Mouse (Mus musculus): Measurements from ENCODE around the gene Ext2. TPM values are rescaled to one million over a fixed set of nuclear protein-coding genes. Genes with fewer than 3 reads are reported as not detected.

Ext2 gene
- polyA plus RNA-seq, 1 experiment from 2014 or later, result 79.1 TPM

Other genes with a start within 250 kb of the Ext2 start
- 12.5 and 14.8 TPM in 2 replicates for gene Alx4, start 180.2 kb downstream of the Ext2 start, polyA plus RNA-seq (2016; fragmentation: Nextera tagmentation; extraction: Ambion mirVana)
- 9.3 and 10.2 TPM in 2 replicates for gene Accs, start 27.4 kb upstream of the Ext2 start, polyA plus RNA-seq (2016; fragmentation: Nextera tagmentation; extraction: Ambion mirVana)
- gene Accsl, start 46.6 kb upstream of the Ext2 start, polyA plus RNA-seq (2016; fragmentation: Nextera tagmentation; extraction: Ambion mirVana), result not detected in 2 replicates
- gene Gm13889, start 134.6 kb upstream of the Ext2 start, polyA plus RNA-seq (2016; fragmentation: Nextera tagmentation; extraction: Ambion mirVana), result 0.60 and 0.70 TPM in 2 replicates
- gene Gm27027, start 173.8 kb upstream of the Ext2 start, polyA plus RNA-seq (2016; fragmentation: Nextera tagmentation; extraction: Ambion mirVana), result not detected in 2 replicates
- 48.8 and 56.2 TPM in 2 replicates for gene Alkbh3, start 188.2 kb upstream of the Ext2 start, polyA plus RNA-seq (2016; fragmentation: Nextera tagmentation; extraction: Ambion mirVana)